Mouse (Mus musculus) naive thymus-derived CD4-positive, alpha-beta T cell, adult 2 months (primary cell): Measurements from ENCODE around the gene Rpp25.

Experiments used
- DNase-seq: peaks from one replicate; pipeline ENCODE4 v3.0.0-alpha.2; 2011; ENCODE audit warnings: low read depth

The Rpp25 gene

DNA sequence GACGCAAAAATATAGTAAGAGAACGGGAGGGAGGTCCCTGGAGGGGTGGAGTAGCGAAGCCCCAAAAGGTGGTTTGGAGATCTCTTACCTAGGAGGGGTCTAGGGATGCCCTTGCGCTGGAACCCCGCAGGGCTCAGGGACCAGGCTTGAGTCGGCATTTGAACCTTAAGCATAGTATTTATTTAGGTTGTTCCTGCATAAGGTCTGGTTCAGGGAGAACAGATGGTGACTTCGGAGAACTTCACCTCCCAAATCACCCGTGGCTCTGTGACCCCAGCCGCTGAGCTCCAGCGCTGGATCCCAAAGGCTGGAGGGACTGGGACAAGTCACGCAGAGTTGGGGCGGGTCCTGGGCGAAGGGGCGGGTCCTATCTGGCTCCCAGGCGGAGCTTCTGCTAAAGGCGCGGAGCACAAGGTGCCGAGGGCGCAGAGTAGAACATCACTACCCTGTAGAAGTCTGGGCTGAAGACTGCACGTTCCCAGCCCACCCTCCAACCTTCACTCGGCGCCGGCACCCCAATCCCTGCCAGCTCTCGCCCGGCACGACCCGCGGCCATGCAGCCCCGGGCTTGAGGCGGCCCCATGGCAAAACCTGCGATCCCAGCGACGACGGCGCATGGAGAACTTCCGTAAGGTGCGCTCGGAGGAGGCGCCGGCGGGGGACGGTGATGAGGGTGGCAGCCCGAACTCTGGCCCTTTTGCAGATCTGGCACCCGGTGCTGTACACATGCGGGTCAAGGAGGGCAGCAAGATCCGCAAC lies at the start of gene Rpp25:
TSS of gene Rpp25 (plus strand) at position 405 of the 759 bp plus-strand sequence.
- no peak for DNase-seq

DNA sequence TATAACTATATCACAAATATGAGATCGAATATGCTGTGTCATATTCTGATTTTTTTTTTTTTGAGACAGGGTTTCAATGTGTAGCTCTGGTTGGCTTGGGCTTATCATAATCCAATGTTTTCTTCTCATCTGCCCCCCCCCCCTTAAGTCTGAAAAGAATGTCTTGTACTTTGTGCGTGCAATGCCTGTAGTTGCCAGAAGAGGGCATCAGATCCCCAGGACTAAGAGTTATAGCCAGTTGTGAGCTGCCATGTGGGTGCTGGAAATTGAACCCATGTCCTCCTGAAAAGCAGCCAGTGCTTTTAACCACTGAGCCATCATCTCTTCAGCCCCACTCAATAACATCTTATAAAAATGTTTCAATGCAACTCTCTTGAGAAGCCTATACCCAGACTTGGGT lies 44.1 kb upstream of the Rpp25 start:
- DNase-seq: peak; percentile 23

- no peak for DNase-seq
Observed at GRCm38 (mm10) chr9:57462866-57463265, 41.0 kb upstream of the Rpp25 start.

- no peak for DNase-seq
Observed at GRCm38 (mm10) chr9:57466101-57466500, 37.7 kb upstream of the Rpp25 start.

DNA sequence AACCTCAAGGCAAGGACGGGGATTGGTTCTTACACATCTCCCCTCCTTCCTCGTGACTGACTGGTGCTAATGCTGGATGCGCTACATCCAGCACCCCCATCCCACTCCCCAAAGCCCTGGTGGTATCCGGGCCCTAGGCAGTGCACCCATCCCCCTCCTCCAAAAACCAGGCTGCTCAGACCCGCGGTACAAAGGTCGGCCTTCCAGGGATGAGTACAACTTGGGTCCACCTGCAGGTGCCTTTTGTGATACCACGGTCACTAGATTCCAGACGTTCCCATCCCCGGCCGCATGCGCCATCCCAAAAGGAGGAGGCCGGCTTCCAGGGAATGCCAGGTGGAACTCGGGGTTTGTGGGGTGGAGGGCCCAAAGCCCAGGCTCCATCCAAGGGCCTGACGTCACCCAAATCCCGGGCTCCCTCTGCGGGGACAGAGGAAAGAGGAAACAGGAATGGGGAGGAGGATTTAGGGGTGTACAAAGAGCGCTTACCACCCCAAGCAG lies 36.5 kb upstream of the Rpp25 start:
- no peak for DNase-seq

- peak; percentile 70 for DNase-seq
Observed at GRCm38 (mm10) chr9:57467896-57468549, 35.8 kb upstream of the Rpp25 start, which contains the start of gene Scamp5. TSS of gene Scamp5 (minus strand) at chr9:57468060.

- DNase-seq: no peak
Observed at GRCm38 (mm10) chr9:57468914-57469313, 34.9 kb upstream of the Rpp25 start.

- DNase-seq: peak; percentile 88
Observed at GRCm38 (mm10) chr9:57485774-57486173, 18.1 kb upstream of the Rpp25 start.

DNA sequence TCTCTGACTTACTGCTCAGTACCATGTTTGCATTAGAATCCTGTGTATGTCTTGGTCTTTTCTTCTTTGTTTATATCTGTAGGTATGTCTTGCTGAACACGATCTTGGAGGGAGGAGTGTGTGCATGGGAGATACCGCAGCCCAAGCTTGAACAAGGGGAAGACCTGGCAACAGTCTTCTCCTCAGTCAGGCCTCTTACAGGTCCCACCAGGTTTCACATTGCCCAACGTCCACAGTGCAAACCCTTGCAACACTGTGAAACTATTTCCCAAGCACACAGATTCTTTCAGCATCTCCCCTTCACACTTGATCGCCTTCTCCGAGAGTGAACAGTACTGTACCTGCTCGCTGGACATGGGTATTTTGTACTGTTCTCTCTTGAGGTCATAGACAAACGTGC lies 16.0 kb upstream of the Rpp25 start:
- DNase-seq: no peak

DNA sequence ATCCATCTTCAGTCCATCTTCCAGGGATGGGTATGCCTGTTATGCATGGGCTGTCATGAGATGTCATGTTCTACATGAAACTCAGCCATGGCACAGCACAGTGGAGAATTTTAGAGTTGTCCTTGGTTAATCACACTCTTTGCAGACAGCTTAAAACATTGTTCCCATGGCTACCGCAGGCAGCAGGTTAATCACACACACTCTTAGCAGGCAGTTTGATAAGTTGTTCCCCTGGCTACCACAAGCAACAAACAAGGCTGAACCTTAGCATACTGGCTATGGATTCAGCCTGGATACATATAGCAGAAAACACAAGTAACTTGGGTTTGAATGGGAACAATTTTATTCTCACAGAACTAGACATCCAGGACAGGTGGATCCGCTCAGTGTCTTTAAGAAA lies 10.3 kb upstream of the Rpp25 start:
- no peak for DNase-seq

GRCm38 (mm10) chr9:57494970-57495369 lies 8.9 kb upstream of the Rpp25 start:
- DNase-seq: no peak

DNA sequence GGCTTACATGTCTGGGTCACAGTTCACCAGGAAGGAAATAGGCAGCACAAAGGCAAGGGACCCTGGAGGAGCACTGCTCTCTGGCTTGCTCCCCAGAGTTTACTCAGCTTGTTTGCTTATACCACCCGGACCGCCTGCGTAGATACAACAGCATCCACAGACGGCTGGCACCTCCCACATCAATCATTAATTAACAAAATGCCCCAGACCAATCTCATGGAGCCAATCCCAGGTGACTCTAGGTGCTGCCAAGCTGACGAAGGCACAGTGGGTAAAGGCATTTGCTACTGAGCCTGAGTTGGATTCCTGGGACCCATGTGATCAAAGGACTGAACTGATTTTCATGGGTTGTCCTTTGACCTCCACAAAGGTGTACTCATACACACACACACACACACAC lies 6.6 kb upstream of the Rpp25 start:
- DNase-seq: no peak

DNA sequence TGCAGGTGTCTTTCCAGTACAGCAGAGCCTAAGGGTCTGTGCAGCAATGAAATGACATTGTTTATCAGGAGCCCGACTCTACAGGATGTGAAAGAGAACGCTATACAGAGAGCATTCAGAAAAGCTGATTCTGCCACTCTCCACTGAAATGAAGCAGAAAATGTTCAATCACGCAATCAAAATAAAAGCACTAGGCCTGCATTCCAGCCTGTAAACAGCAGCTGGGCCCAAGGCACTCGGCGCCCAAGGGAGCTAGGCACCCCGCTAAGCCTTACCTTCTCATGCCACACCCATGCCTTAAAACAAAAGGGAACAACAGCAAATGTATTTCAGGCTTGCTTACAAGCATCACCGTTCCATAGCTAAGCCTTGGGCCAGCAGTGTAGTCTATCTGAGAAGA lies 5.3 kb upstream of the Rpp25 start:
- no peak for DNase-seq

DNA sequence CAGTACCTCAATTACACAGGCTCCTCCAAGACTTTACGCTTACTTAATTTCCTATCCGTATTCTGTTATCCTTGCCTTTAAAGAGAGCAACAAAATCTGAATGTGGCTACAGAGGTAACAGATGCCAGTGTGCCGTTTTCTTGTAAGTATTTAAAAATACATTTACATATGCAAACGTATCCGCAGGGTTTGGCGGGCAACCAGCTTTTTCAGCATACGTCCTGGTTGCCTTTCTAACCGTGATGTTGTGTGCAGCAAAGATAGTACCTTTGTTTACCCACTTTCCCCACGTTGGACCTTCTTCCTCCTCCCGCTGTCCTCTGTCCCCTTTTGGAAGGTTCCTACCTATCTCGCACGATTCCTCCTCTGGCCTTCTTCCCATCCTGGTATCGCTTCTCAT lies 2.4 kb upstream of the Rpp25 start:
- no peak for DNase-seq

GRCm38 (mm10) chr9:57501861-57502260 lies 2.0 kb upstream of the Rpp25 start:
- DNase-seq: no peak

DNA sequence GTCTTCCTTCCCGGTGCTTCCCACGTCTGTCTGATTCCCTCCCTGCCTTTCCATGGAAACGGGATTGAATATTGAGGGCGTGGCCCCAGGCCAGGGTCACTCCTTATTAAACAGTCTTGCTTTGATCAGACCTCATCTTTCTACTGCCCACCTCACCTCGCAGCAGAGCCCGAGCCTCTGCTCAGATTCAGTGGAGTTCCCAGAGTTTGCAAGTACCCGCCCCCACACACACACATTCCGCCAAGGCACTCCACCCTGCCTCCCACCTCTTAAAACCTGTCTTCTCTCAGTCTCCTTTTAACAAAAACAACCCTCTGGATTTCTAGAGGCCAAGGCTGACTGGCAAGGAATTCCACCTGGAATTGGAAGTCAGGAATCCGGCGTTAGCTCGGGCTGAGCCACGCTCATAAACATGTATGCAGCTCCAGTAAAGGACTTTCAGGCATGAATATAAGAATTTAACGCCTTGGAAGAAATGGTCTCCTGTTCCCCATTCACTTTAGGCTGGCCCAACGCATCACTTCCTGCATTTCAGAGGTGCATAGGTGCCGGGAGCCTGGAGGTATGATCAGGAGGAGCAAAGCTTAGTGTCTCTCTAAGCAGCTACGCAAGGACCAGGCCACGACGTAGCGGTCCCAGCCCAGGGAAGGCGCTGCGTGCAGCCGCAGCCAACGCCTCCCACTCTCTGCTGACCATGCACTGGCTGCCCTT lies 760 bp upstream of the Rpp25 start:
- no peak for DNase-seq

DNA sequence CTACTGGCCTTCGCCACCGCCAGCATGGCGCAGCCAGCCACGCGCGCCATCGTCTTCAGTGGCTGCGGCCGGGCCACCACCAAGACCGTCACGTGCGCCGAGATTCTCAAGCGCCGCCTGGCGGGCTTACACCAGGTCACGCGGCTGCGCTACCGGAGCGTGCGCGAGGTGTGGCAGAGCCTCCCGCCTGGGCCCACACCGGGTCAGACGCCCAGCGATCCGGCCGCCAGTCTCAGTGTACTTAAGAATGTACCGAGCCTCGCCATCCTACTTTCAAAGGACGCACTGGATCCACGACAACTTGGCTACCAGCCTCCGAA lies 515 bp downstream of the Rpp25 start:
- peak; percentile 66 for DNase-seq

DNA sequence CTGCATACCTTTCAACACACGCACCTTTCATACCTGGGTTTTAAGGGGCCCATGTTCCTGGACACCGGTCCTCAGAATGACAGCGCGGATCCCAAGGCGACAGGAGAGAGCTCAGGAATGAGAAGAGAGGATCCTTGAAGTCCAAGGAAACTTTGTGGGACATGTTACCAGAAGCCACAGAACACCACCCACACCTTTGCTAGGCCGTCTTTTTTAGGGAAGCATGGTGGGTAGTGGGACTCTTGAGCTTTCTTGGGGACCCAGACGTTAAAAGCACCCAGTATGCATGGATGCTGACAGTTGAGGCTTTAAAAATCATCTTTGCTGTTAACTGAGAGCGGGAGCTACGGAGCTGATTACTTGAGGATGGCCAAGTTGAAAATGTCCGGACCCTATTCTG lies 1.1 kb downstream of the Rpp25 start:
- DNase-seq: no peak

DNA sequence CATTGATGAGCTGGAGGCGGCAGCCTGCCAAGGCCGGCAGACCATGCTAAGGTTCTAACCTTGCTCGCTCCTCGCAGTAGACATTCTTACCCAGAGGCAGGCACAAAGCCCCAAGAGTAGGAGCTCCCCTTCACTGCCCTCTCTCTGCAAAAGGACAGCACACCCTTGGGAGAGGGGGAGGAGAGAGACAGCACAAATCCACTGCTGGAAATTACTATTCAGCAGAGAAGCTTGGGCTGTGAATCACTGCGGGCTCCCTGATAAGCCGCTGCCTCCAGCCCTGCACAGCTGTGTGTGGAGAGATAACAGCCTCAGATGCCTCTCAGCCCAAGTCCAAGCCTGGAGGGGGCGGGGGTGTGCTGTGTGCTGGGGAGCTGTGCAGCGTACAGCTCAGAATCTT lies 1.9 kb downstream of the Rpp25 start:
- no peak for DNase-seq

DNA sequence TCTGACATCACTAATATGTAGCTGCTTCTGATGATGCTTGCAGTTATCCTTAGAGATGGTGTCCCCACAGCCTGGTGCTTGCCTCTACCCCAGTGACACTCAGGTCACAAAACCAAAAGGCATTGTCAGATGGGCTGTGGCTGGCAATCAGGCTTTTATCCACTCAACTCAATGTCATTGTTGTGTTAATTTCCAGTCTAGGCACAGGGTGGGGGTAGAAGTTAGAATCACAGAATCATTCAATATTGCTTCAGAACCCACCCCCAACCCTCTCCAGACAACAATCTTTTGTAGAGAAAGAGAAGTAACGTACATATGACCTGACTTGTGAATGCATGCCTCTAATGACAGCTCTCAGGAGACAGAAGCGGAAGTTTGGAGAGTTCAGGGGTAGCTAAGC lies 6.8 kb downstream of the Rpp25 start:
- no peak for DNase-seq

DNA sequence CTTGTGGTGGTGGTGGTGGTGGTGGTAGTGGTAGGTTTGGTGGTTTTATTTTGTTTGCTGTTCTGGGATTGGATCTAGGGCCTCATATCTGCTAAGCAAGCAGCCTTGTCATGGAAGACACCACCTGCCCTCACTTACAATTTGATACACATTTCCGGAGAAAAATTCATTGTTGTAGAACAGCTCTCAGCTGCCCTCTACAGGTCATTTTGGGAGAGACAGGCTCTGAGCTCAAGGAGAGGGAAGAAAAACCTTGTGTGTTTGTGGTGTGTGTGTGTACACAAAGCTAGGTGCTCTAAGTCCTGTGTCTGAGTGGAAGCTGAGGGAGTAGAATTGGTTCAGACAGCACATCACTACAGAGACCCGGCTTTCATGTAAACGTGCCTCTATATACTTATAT lies 13.3 kb downstream of the Rpp25 start:
- peak; percentile 92 for DNase-seq

DNA sequence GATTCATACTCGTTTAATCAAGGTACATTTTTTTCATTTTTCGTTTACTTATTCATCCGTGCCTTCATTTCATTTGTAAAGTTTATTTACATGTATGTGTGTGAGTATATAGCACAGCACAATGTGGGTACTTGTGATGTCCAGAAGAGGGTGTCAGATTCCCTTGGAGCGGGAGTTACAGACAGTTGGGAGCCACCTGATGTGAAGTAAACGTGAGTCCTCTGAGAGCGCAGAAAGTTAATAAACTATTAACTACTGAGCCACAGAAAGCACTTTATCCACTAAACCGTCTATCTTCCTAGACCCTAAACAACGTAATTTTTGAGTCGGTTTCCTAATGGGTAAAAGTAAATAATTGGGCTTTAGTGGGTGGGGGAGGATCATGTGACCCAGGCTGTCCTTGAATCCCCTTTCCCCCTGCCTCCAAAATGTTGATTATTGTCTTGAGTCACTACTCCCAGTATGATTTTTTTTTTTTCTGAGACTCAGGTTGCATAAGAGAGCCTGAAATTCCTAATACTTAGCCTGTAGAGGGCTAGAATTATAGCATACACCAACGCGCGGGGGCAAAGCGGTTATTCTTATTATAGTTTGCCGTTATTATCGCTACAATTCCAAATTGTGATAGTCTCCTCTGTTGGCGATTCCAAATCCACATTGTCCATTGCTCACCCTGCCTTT lies 16.7 kb downstream of the Rpp25 start:
- no peak for DNase-seq
